Mouse (Mus musculus) testis, adult 2 months (tissue): Measurements from ENCODE around the gene Ctnna2. TPM values are rescaled to one million over a fixed set of nuclear protein-coding genes. Genes with fewer than 3 reads are reported as not detected.

ENCODE experiments used
- H3K27ac ChIP-seq: fragments of 200-500 bp; 2 replicates; pipeline ENCODE4 v1.5.1; 2012; ENCODE audit warnings: low read depth, low read length; ENCODE audit not compliant: control insufficient read depth, insufficient read depth
- H3K27me3 ChIP-seq: fragments of 200-500 bp; 2 replicates; pipeline ENCODE4 v1.6.1; 2012; ENCODE audit warnings: mild to moderate bottlenecking, low read length, moderate library complexity; ENCODE audit not compliant: control insufficient read depth, insufficient read depth
- H3K36me3 ChIP-seq: fragments of 200-500 bp; 2 replicates; pipeline ENCODE4 v1.6.1; 2012; ENCODE audit warnings: mild to moderate bottlenecking, low read length; ENCODE audit not compliant: control insufficient read depth, insufficient read depth
- H3K4me1 ChIP-seq: fragments of 200-500 bp; 2 replicates; pipeline ENCODE4 v1.6.1; 2012; ENCODE audit warnings: low read length; ENCODE audit not compliant: control insufficient read depth, insufficient read depth
- H3K4me3 ChIP-seq: fragments of 200-500 bp; 2 replicates; pipeline ENCODE4 v1.5.1; 2012; ENCODE audit warnings: low read depth, mild to moderate bottlenecking, low read length, moderate library complexity, mixed read lengths; ENCODE audit not compliant: control insufficient read depth
- CTCF ChIP-seq: fragments of 200-500 bp; IDR thresholded peaks from 2 replicates; pipeline ENCODE4 v1.5.1; 2012; ENCODE audit warnings: low read depth, mild to moderate bottlenecking, inconsistent platforms, low read length, moderate library complexity; ENCODE audit not compliant: control insufficient read depth, insufficient read depth, insufficient replicate concordance
- POLR2A ChIP-seq: fragments of 200-500 bp; IDR thresholded peaks from 2 replicates; pipeline ENCODE4 v1.6.1; 2012; ENCODE audit warnings: low read depth, mild to moderate bottlenecking, inconsistent platforms, low read length, moderate library complexity; ENCODE audit not compliant: control insufficient read depth
- polyA plus RNA-seq: library from polyadenylated mRNA; depleted of rRNA; stranded (reverse); fragments of >200 nt; gene quantifications from 2 replicates; pipeline ENCODE4 v1.2.3, GENCODE M21; 2012

The Ctnna2 gene
- polyA plus RNA-seq, 1 experiment: 7.2 TPM

DNA sequence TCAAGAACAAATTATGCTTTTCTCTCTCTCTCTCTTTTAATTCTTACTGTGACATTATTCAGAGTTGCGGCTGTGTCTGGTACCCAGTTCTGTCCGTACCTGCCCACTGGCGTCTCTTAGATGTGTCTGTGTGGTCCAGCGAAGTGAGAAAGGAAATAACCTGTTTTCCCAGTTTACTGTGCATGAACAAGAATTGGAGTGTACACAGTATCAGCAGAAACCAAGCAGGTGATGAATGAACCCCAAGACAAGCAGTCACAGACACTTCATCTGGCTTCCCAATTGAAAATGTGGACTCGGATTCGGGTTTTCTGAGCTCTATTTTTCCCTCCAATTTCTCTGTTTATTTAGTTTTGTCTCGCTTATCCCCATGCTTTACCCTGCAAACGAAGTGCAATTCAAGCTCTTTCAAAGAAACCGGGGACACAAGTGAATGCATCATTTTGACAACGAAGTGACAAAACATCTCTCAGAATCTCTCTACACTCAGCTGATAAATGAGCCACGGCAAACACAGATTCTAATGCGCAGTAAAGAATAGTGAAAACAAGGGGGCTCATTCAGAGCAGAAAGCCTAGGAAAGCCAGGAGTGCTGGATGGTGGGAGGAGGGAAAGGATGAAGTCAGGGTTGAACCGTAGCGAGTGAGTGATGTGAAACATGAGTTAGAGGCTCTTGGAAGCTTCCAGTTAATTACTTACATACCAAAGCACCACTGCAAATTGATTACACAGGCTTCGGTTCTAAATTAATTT, 442.3 kb downstream of the Ctnna2 start:
- Histone ChIP-seq H3K27me3 (no peaks in the 10 kb centered on the region), H3K36me3 (no peaks in the 10 kb centered on the region), H3K27ac (no peak overlapping the region), H3K4me1 (no peaks in the 10 kb centered on the region), H3K4me3 (no peak overlapping the region)
- TF ChIP-seq CTCF: no peak
- TF ChIP-seq POLR2A: no peak

- no peaks in the 10 kb centered on the region for H3K4me1 ChIP-seq
- no peak for TF ChIP-seq POLR2A
- TF ChIP-seq CTCF: no peak
- no peak overlapping the region for H3K27ac ChIP-seq
- H3K4me3 ChIP-seq: no peak overlapping the region
- H3K27me3 ChIP-seq: no peaks in the 10 kb centered on the region
- H3K36me3 ChIP-seq: no peaks in the 10 kb centered on the region
These were observed 451.9 kb downstream of the Ctnna2 start for GRCm38 (mm10) chr6:77527636-77528035.

- no peak overlapping the region for H3K27ac ChIP-seq
These were observed 457.7 kb downstream of the Ctnna2 start for GRCm38 (mm10) chr6:77521836-77522235.

GRCm38 (mm10) chr6:77516515-77516914, 463.0 kb downstream of the Ctnna2 start:
- no peak overlapping the region for H3K27ac ChIP-seq
- no peaks in the 10 kb centered on the region for H3K36me3 ChIP-seq
- H3K4me3 ChIP-seq: no peak overlapping the region
- H3K4me1 ChIP-seq: no peaks in the 10 kb centered on the region
- TF ChIP-seq CTCF: no peak
- no peak for TF ChIP-seq POLR2A
- no peaks in the 10 kb centered on the region for H3K27me3 ChIP-seq

More at GRCm38 (mm10) chr6:77521836-77522235, 457.7 kb downstream of the Ctnna2 start:
- H3K36me3 ChIP-seq: no peaks in the 10 kb centered on the region
- H3K4me1 ChIP-seq: no peaks in the 10 kb centered on the region
- H3K4me3 ChIP-seq: no peak overlapping the region
- no peaks in the 10 kb centered on the region for H3K27me3 ChIP-seq
- TF ChIP-seq POLR2A: no peak
- TF ChIP-seq CTCF: no peak

GRCm38 (mm10) chr6:77511805-77512204, 467.7 kb downstream of the Ctnna2 start:
- TF ChIP-seq CTCF (no peak), POLR2A (no peak)
- H3K27ac ChIP-seq: no peak overlapping the region
- H3K4me3 ChIP-seq: no peak overlapping the region
- no peaks in the 10 kb centered on the region for H3K27me3 ChIP-seq
- no peaks in the 10 kb centered on the region for H3K36me3 ChIP-seq
- H3K4me1 ChIP-seq: no peaks in the 10 kb centered on the region

DNA sequence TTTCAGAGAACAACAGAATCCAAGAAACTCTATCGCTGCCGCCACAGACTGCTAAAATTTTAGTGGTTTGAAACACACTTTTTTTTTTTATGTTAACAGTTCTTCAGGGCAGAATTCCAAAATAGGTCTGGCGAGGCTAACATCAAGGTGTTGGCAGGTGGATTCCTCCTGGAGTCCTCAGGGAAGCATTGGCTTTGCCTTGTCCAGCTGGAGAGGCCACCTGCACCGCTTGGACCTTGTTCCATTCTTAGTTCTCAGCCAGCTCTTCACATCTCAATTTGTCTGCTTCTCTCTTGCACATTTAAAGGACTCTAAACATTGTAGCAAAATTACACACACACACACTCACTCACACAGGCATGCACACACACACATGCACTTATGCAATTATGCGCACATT, 487.8 kb downstream of the Ctnna2 start:
- Histone ChIP-seq H3K36me3 (no peaks in the 10 kb centered on the region), H3K27ac (no peak overlapping the region), H3K4me1 (no peaks in the 10 kb centered on the region), H3K27me3 (no peaks in the 10 kb centered on the region), H3K4me3 (no peak overlapping the region)
- TF ChIP-seq POLR2A: no peak
- no peak for TF ChIP-seq CTCF

DNA sequence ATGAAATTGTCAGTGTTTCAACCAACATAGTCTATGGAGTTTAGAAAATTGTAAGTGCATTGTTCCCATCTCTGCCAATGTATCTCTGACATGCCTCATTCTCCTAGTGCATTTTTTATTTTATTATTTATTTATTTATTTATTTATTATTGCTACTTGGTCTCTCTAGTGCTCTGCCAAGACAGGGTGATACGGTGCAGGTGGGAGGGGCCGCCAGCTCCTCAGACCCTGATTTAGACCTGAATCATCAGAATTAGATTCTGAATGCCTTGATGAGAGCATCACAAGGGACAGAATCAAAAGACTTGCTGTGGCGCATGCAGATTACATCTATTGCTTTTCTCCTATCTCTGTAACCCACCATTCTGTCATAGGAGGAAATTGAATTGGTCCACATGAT, 492.8 kb downstream of the Ctnna2 start:
- Histone ChIP-seq H3K4me1 (no peaks in the 10 kb centered on the region), H3K4me3 (no peak overlapping the region), H3K27ac (no peak overlapping the region), H3K36me3 (no peaks in the 10 kb centered on the region), H3K27me3 (no peaks in the 10 kb centered on the region)
- TF ChIP-seq CTCF (no peak), POLR2A (no peak)
